Mouse (Mus musculus): ENCODE data around the gene Tfdp1. TPM values are rescaled to one million over a fixed set of nuclear protein-coding genes. Genes with fewer than 3 reads are reported as not detected.
"Not testable (repeated sequence)": the region's sequence is repeated elsewhere in the genome, so short reads cannot be mapped to it uniquely, and the experiment has no call there.

The Tfdp1 gene
- polyA plus RNA-seq, 1 experiment from 2014 or later, result 87.2 TPM

- ATAC-seq, result no peak
- Histone ChIP-seq H3K9me3 (replicated peaks; ENCODE audit: control insufficient read depth, low read length, poor library complexity, severe bottlenecking) (no peaks in the 10 kb centered on the region), H3K27ac (ENCODE audit: low read length) (no peak overlapping the region), H3K27me3 (ENCODE audit: control insufficient read depth, insufficient read depth, low read depth, low read length) (no peaks in the 10 kb centered on the region), H3K4me1 (ENCODE audit: control insufficient read depth, insufficient read depth, low read length) (no peaks in the 10 kb centered on the region), H3K4me2 (ENCODE audit: low read length) (no peak overlapping the region), H3K9ac (ENCODE audit: low read depth, low read length) (no peak overlapping the region), H3K36me3 (ENCODE audit: control insufficient read depth, insufficient read depth, low read length) (peaks cover 40% of the 10 kb centered on the region), H3K4me3 (ENCODE audit: low read depth, low read length) (no peak overlapping the region)
- 85% methylated on average over 3 of the region's 3 CpGs for WGBS
Measured at GRCm38 (mm10) chr8:13314922-13315321, 23.6 kb upstream of the Tfdp1 start.

GRCm38 (mm10) chr8:13316671-13317070 lies 21.9 kb upstream of the Tfdp1 start:
- Histone ChIP-seq H3K4me2 (ENCODE audit: low read length) (no peak overlapping the region), H3K4me3 (ENCODE audit: low read depth, low read length) (no peak overlapping the region), H3K36me3 (ENCODE audit: control insufficient read depth, insufficient read depth, low read length) (peaks cover 32% of the 10 kb centered on the region), H3K9me3 (replicated peaks; ENCODE audit: control insufficient read depth, low read length, poor library complexity, severe bottlenecking) (no peaks in the 10 kb centered on the region), H3K27me3 (ENCODE audit: control insufficient read depth, insufficient read depth, low read depth, low read length) (no peaks in the 10 kb centered on the region), H3K9ac (ENCODE audit: low read depth, low read length) (no peak overlapping the region), H3K27ac (ENCODE audit: low read length) (no peak overlapping the region), H3K4me1 (ENCODE audit: control insufficient read depth, insufficient read depth, low read length) (no peaks in the 10 kb centered on the region)
- WGBS, result 92% methylated on average over 10 of the region's 10 CpGs
- ATAC-seq, result no peak

- WGBS, result 38% methylated on average over 5 of the region's 5 CpGs
Measured at GRCm38 (mm10) chr8:13326598-13326997, 12.0 kb upstream of the Tfdp1 start.

GRCm38 (mm10) chr8:13334671-13335070 lies 3.9 kb upstream of the Tfdp1 start:
- ATAC-seq, result no peak
- 45% methylated on average over 1 of the region's 1 CpGs for WGBS
- H3K27ac ChIP-seq (ENCODE audit: low read length), result no peak overlapping the region

More at GRCm38 (mm10) chr8:13326598-13326997, 12.0 kb upstream of the Tfdp1 start:
- Histone ChIP-seq H3K27me3 (ENCODE audit: control insufficient read depth, insufficient read depth, low read depth, low read length) (no peaks in the 10 kb centered on the region), H3K27ac (ENCODE audit: low read length) (no peak overlapping the region), H3K9me3 (replicated peaks; ENCODE audit: control insufficient read depth, low read length, poor library complexity, severe bottlenecking) (no peaks in the 10 kb centered on the region), H3K4me2 (ENCODE audit: low read length) (no peak overlapping the region), H3K4me3 (ENCODE audit: low read depth, low read length) (no peak overlapping the region), H3K4me1 (ENCODE audit: control insufficient read depth, insufficient read depth, low read length) (no peaks in the 10 kb centered on the region), H3K9ac (ENCODE audit: low read depth, low read length) (no peak overlapping the region), H3K36me3 (ENCODE audit: control insufficient read depth, insufficient read depth, low read length) (peaks cover 6% of the 10 kb centered on the region; the same call in 1 of the 2 replicates)
- no peak for ATAC-seq

GRCm38 (mm10) chr8:13337245-13337644 lies 1.3 kb upstream of the Tfdp1 start:
- not testable (repeated sequence) for ATAC-seq; H3K27ac ChIP-seq (ENCODE audit: low read length); H3K36me3 ChIP-seq (ENCODE audit: control insufficient read depth, insufficient read depth, low read length); H3K9ac ChIP-seq (ENCODE audit: low read depth, low read length); H3K27me3 ChIP-seq (ENCODE audit: control insufficient read depth, insufficient read depth, low read depth, low read length); H3K9me3 ChIP-seq (replicated peaks; ENCODE audit: control insufficient read depth, low read length, poor library complexity, severe bottlenecking); H3K4me3 ChIP-seq (ENCODE audit: low read depth, low read length); H3K4me2 ChIP-seq (ENCODE audit: low read length)
- WGBS, result 94% methylated on average over 6 of the region's 6 CpGs
- peaks cover 16% of the 10 kb centered on the region for H3K4me1 ChIP-seq (ENCODE audit: control insufficient read depth, insufficient read depth, low read length)

More at GRCm38 (mm10) chr8:13334671-13335070, 3.9 kb upstream of the Tfdp1 start:
- Histone ChIP-seq H3K9me3 (replicated peaks; ENCODE audit: control insufficient read depth, low read length, poor library complexity, severe bottlenecking) (no peaks in the 10 kb centered on the region), H3K4me1 (ENCODE audit: control insufficient read depth, insufficient read depth, low read length) (peaks cover 2% of the 10 kb centered on the region), H3K36me3 (ENCODE audit: control insufficient read depth, insufficient read depth, low read length) (no peaks in the 10 kb centered on the region), H3K9ac (ENCODE audit: low read depth, low read length) (no peak overlapping the region), H3K4me2 (ENCODE audit: low read length) (no peak overlapping the region), H3K4me3 (ENCODE audit: low read depth, low read length) (no peak overlapping the region), H3K27me3 (ENCODE audit: control insufficient read depth, insufficient read depth, low read depth, low read length) (no peaks in the 10 kb centered on the region)

GRCm38 (mm10) chr8:13337678-13338077 lies 873 bp upstream of the Tfdp1 start:
- peak overlapping the region; percentile 86 for H3K4me2 ChIP-seq (ENCODE audit: low read length)
- WGBS, result 78% methylated on average over 3 of the region's 3 CpGs
- H3K27ac ChIP-seq (ENCODE audit: low read length), result peak overlapping the region; percentile 67
- peaks cover 4% of the 10 kb centered on the region; the same call in 1 of the 2 replicates for H3K36me3 ChIP-seq (ENCODE audit: control insufficient read depth, insufficient read depth, low read length)
- peaks cover 16% of the 10 kb centered on the region for H3K4me1 ChIP-seq (ENCODE audit: control insufficient read depth, insufficient read depth, low read length)
- H3K27me3 ChIP-seq (ENCODE audit: control insufficient read depth, insufficient read depth, low read depth, low read length), result no peaks in the 10 kb centered on the region
- peak overlapping the region; percentile 79; the same call in 1 of the 2 replicates for H3K9ac ChIP-seq (ENCODE audit: low read depth, low read length)
- ATAC-seq, result no peak
- peak overlapping the region; percentile 64 for H3K4me3 ChIP-seq (ENCODE audit: low read depth, low read length)
- no peaks in the 10 kb centered on the region for H3K9me3 ChIP-seq (replicated peaks; ENCODE audit: control insufficient read depth, low read length, poor library complexity, severe bottlenecking)

- Histone ChIP-seq H3K9ac (ENCODE audit: low read depth, low read length) (peak overlapping the region; percentile 79), H3K27ac (ENCODE audit: low read length) (peak overlapping the region; percentile 67), H3K4me3 (ENCODE audit: low read depth, low read length) (peak overlapping the region; percentile 64), H3K4me2 (ENCODE audit: low read length) (peak overlapping the region; percentile 86), H3K27me3 (ENCODE audit: control insufficient read depth, insufficient read depth, low read depth, low read length) (no peaks in the 10 kb centered on the region), H3K36me3 (ENCODE audit: control insufficient read depth, insufficient read depth, low read length) (peaks cover 8% of the 10 kb centered on the region; the same call in 1 of the 2 replicates), H3K9me3 (replicated peaks; ENCODE audit: control insufficient read depth, low read length, poor library complexity, severe bottlenecking) (no peaks in the 10 kb centered on the region), H3K4me1 (ENCODE audit: control insufficient read depth, insufficient read depth, low read length) (peaks cover 16% of the 10 kb centered on the region)
- 0% methylated on average over 49 of the region's 70 CpGs for WGBS
- peak; percentile 64 for ATAC-seq
Measured at GRCm38 (mm10) chr8:13338901-13339645, 522 bp downstream of the Tfdp1 start.

- WGBS, result 3% methylated on average over 11 of the region's 11 CpGs
- no peak for ATAC-seq
- Histone ChIP-seq H3K36me3 (ENCODE audit: control insufficient read depth, insufficient read depth, low read length) (peaks cover 8% of the 10 kb centered on the region; the same call in 1 of the 2 replicates), H3K27me3 (ENCODE audit: control insufficient read depth, insufficient read depth, low read depth, low read length) (no peaks in the 10 kb centered on the region), H3K4me3 (ENCODE audit: low read depth, low read length) (peak overlapping the region; percentile 64), H3K4me2 (ENCODE audit: low read length) (peak overlapping the region; percentile 86), H3K27ac (ENCODE audit: low read length) (no peak overlapping the region), H3K9ac (ENCODE audit: low read depth, low read length) (peak overlapping the region; percentile 79), H3K9me3 (replicated peaks; ENCODE audit: control insufficient read depth, low read length, poor library complexity, severe bottlenecking) (no peaks in the 10 kb centered on the region), H3K4me1 (ENCODE audit: control insufficient read depth, insufficient read depth, low read length) (peaks cover 16% of the 10 kb centered on the region)
Measured at GRCm38 (mm10) chr8:13339646-13339990, 1.1 kb downstream of the Tfdp1 start.

- Histone ChIP-seq H3K4me1 (ENCODE audit: control insufficient read depth, insufficient read depth, low read length) (peaks cover 16% of the 10 kb centered on the region), H3K27me3 (ENCODE audit: control insufficient read depth, insufficient read depth, low read depth, low read length) (no peaks in the 10 kb centered on the region), H3K9ac (ENCODE audit: low read depth, low read length) (no peak overlapping the region), H3K36me3 (ENCODE audit: control insufficient read depth, insufficient read depth, low read length) (peaks cover 14% of the 10 kb centered on the region; the same call in 1 of the 2 replicates), H3K9me3 (replicated peaks; ENCODE audit: control insufficient read depth, low read length, poor library complexity, severe bottlenecking) (no peaks in the 10 kb centered on the region), H3K27ac (ENCODE audit: low read length) (no peak overlapping the region), H3K4me2 (ENCODE audit: low read length) (no peak overlapping the region), H3K4me3 (ENCODE audit: low read depth, low read length) (no peak overlapping the region)
- 83% methylated on average over 8 of the region's 8 CpGs for WGBS
- ATAC-seq, result no peak
Measured at GRCm38 (mm10) chr8:13340650-13341049, 2.1 kb downstream of the Tfdp1 start.

Data from midbrain, embryonic 16.5 days (tissue).